Mouse (Mus musculus) WW6 (cell line): ENCODE measurements at regions not wholly inside any gene's neighbourhood (a gene's known extent, or its start where the extent isn't known, plus 50 kb on each side); places are given as distances from the start of the nearest gene placed in this dataset.

ENCODE experiments used
- DNase-seq: peaks from one replicate; pipeline ENCODE4 v3.0.0-alpha.2; 2013; ENCODE audit warnings: low read depth, low spot score

- DNase-seq, result no peak
These were observed 60.7 kb downstream of the Ifng start for GRCm38 (mm10) chr10:118501571-118501970.

- DNase-seq, result peak; percentile 14
These were observed 64.0 kb downstream of the Ifng start for GRCm38 (mm10) chr10:118504811-118505210.

- no peak for DNase-seq
These were observed 65.3 kb downstream of the Ifng start for GRCm38 (mm10) chr10:118506154-118506553.

GRCm38 (mm10) chr10:118507630-118508029 lies 66.8 kb downstream of the Ifng start:
- peak; percentile 16 for DNase-seq

GRCm38 (mm10) chr10:118516839-118517238 lies 76.0 kb downstream of the Ifng start:
- no peak for DNase-seq

- DNase-seq, result no peak
These were observed 77.1 kb downstream of the Ifng start for GRCm38 (mm10) chr10:118517995-118518394.

GRCm38 (mm10) chr10:118545966-118546365 lies 105.1 kb downstream of the Ifng start:
- DNase-seq, result no peak

GRCm38 (mm10) chr10:118550201-118550600 lies 109.4 kb downstream of the Ifng start:
- DNase-seq, result no peak

- no peak for DNase-seq
These were observed 118.0 kb downstream of the Ifng start for GRCm38 (mm10) chr10:118558848-118559247.

- DNase-seq, result no peak
These were observed 123.2 kb downstream of the Ifng start for GRCm38 (mm10) chr10:118564041-118564440.

GRCm38 (mm10) chr10:118564528-118565268 lies 123.9 kb downstream of the Ifng start:
- no peak for DNase-seq

- no peak for DNase-seq
These were observed 127.8 kb downstream of the Ifng start for GRCm38 (mm10) chr10:118568617-118569016.

GRCm38 (mm10) chr10:118569424-118569823 lies 128.6 kb downstream of the Ifng start:
- no peak for DNase-seq

- no peak for DNase-seq
These were observed 132.4 kb downstream of the Ifng start for GRCm38 (mm10) chr10:118573247-118573646.

GRCm38 (mm10) chr10:118575570-118575969 lies 134.7 kb downstream of the Ifng start:
- DNase-seq, result no peak

GRCm38 (mm10) chr10:118581376-118581775 lies 140.5 kb downstream of the Ifng start:
- DNase-seq, result no peak

- no peak for DNase-seq
These were observed 145.0 kb downstream of the Ifng start for GRCm38 (mm10) chr10:118585821-118586220.

GRCm38 (mm10) chr10:118588198-118588597 lies 147.4 kb downstream of the Ifng start:
- no peak for DNase-seq

GRCm38 (mm10) chr10:118592648-118593368 lies 152.0 kb downstream of the Ifng start:
- no peak for DNase-seq

GRCm38 (mm10) chr10:118596206-118596605 lies 155.4 kb downstream of the Ifng start:
- no peak for DNase-seq

GRCm38 (mm10) chr10:118598497-118598896 lies 157.7 kb downstream of the Ifng start:
- DNase-seq, result no peak

- DNase-seq, result no peak
These were observed 158.4 kb downstream of the Ifng start for GRCm38 (mm10) chr10:118599197-118599596.

GRCm38 (mm10) chr10:118599610-118600009 lies 158.8 kb downstream of the Ifng start:
- DNase-seq, result no peak
